Mouse (Mus musculus) A20 (cell line): ENCODE measurements at regions not wholly inside any gene's neighbourhood (a gene's known extent, or its start where the extent isn't known, plus 50 kb on each side); places are given as distances from the start of the nearest gene placed in this dataset.

Experiments used
- DNase-seq: peaks from one replicate; pipeline ENCODE4 v3.0.0-alpha.2; 2011; ENCODE audit warnings: low read depth, low spot score

GRCm38 (mm10) chr15:63724543-63725186, 120.3 kb downstream of the Gsdmc2 start:
- no peak for DNase-seq

GRCm38 (mm10) chr15:63722991-63723390, 122.0 kb downstream of the Gsdmc2 start:
- no peak for DNase-seq

- DNase-seq: peak; percentile 48
These were observed 123.2 kb downstream of the Gsdmc2 start for GRCm38 (mm10) chr15:63721669-63722357.

GRCm38 (mm10) chr15:63717812-63718211, 127.2 kb downstream of the Gsdmc2 start:
- no peak for DNase-seq

GRCm38 (mm10) chr15:63713697-63714096, 131.3 kb downstream of the Gsdmc2 start:
- no peak for DNase-seq

- no peak for DNase-seq
These were observed 134.6 kb downstream of the Gsdmc2 start for GRCm38 (mm10) chr15:63710381-63710780.

- DNase-seq: no peak
These were observed 135.6 kb downstream of the Gsdmc2 start for GRCm38 (mm10) chr15:63709270-63709933.

GRCm38 (mm10) chr15:63704636-63705035, 140.3 kb downstream of the Gsdmc2 start:
- DNase-seq: no peak

- DNase-seq: no peak
These were observed 147.1 kb downstream of the Gsdmc2 start for GRCm38 (mm10) chr15:63697831-63698230.

GRCm38 (mm10) chr15:63694150-63694549, 150.8 kb downstream of the Gsdmc2 start:
- DNase-seq: no peak

- no peak for DNase-seq
These were observed 151.4 kb downstream of the Gsdmc2 start for GRCm38 (mm10) chr15:63693561-63693960.

GRCm38 (mm10) chr15:63692491-63693295, 152.3 kb downstream of the Gsdmc2 start:
- no peak for DNase-seq

- DNase-seq: no peak
These were observed 155.0 kb downstream of the Gsdmc2 start for GRCm38 (mm10) chr15:63689788-63690575.

GRCm38 (mm10) chr15:63687852-63688251, 157.1 kb downstream of the Gsdmc2 start:
- no peak for DNase-seq

- no peak for DNase-seq
These were observed 157.9 kb downstream of the Gsdmc2 start for GRCm38 (mm10) chr15:63686954-63687562.

GRCm38 (mm10) chr15:63679984-63680925, 164.7 kb downstream of the Gsdmc2 start:
- DNase-seq: no peak

- DNase-seq: no peak
These were observed 166.1 kb downstream of the Gsdmc2 start for GRCm38 (mm10) chr15:63678921-63679320.

GRCm38 (mm10) chr15:63675491-63676036, 169.4 kb downstream of the Gsdmc2 start:
- DNase-seq: no peak

- no peak for DNase-seq
These were observed 170.6 kb downstream of the Gsdmc2 start for GRCm38 (mm10) chr15:63674404-63674803.
